Mouse (Mus musculus): ENCODE results near the gene Cacna1h. TPM values are rescaled to one million over a fixed set of nuclear protein-coding genes. Genes with fewer than 3 reads are reported as not detected.

The Cacna1h gene
- total RNA-seq, 1 experiment from 2014 or later: 100 TPM

Other genes with a start within 250 kb of the Cacna1h start
- gene BC003965, start 249.2 kb downstream of the Cacna1h start, total RNA-seq (2021): 19.5 and 20.4 TPM in 2 replicates
- gene Unkl, start 245.4 kb downstream of the Cacna1h start, total RNA-seq (2021): 19.9 and 21.1 TPM in 2 replicates
- 42.4 and 50.1 TPM in 2 replicates for gene Gnptg, start 193.7 kb downstream of the Cacna1h start, total RNA-seq (2021)
- 25.0 and 28.4 TPM in 2 replicates for gene Tsr3, start 193.6 kb downstream of the Cacna1h start, total RNA-seq (2021)
- gene Baiap3, start 177.4 kb downstream of the Cacna1h start, total RNA-seq (2021): 6.8 and 15.0 TPM in 2 replicates
- 234 and 263 TPM in 2 replicates for gene Ube2i, start 159.2 kb downstream of the Cacna1h start, total RNA-seq (2021)
- gene Prss34, start 135.4 kb downstream of the Cacna1h start, total RNA-seq (2021): 0.27 TPM in 1 of 2 replicates, not detected in the other
- not detected in 2 replicates for gene Prss28, start 125.1 kb downstream of the Cacna1h start, total RNA-seq (2021)
- not detected in 2 replicates for gene Prss29, start 115.1 kb downstream of the Cacna1h start, total RNA-seq (2021)
- 0.58 TPM in 1 of 2 replicates, not detected in the other for gene Tpsab1, start 88.2 kb downstream of the Cacna1h start, total RNA-seq (2021)
- gene Tpsb2, start 67.5 kb downstream of the Cacna1h start, total RNA-seq (2021): 0.58 and 1.1 TPM in 2 replicates
- gene Tpsg1, start 64.5 kb downstream of the Cacna1h start, total RNA-seq (2021): not detected in 2 replicates
- not detected in 2 replicates for gene Tekt4, start 20.8 kb upstream of the Cacna1h start, total RNA-seq (2021)
- 0.21 TPM in 1 of 2 replicates, not detected in the other for gene Sstr5, start 63.5 kb upstream of the Cacna1h start, total RNA-seq (2021)
- gene Sox8, start 136.9 kb upstream of the Cacna1h start, total RNA-seq (2021): 0.52 and 1.1 TPM in 2 replicates
- 41.0 and 41.5 TPM in 2 replicates for gene Lmf1, start 145.3 kb upstream of the Cacna1h start, total RNA-seq (2021)